Mouse (Mus musculus) spleen, postnatal 36 days (tissue): ENCODE data around the gene Ppp1r16b.

Source experiments
- DNase-seq, 2 experiments: peaks; one replicate each; pipeline ENCODE4 v3.0.0; 2022; ENCODE audit warnings: low spot score in 2 of 2, mixed read lengths in 1 of 2

Gene Ppp1r16b

GRCm38 (mm10) chr2:158665098-158665497 lies at the start of gene Ppp1r16b:
TSS of gene Ppp1r16b (plus strand) at chr2:158665398.
- no peak for DNase-seq

- DNase-seq: no peak
Observed at GRCm38 (mm10) chr2:158615702-158616101, 49.5 kb upstream of the Ppp1r16b start.

- DNase-seq: no peak
Observed at GRCm38 (mm10) chr2:158616296-158616695, 48.9 kb upstream of the Ppp1r16b start.

DNA sequence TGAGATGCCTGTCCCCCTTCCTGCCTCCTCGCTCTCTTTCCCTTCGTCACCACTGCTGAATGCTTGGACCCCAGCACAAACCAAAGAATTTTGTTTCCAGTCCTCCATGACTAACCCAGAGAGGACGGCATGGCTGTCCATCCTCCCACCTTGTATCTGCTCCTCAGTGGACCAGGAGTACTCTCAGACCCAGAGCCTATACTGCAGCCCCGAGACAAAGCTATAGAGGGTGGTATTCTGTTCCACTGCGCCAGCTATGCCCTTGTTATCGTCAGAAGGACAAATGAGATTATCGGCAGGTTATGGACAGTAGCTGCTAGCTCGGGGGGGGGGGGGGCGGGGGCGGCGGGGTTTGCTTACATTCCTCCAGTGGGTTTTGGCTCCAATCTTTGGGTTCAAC lies 48.4 kb upstream of the Ppp1r16b start:
- DNase-seq: no peak

- DNase-seq: peak; percentile 91 to 93
Observed at GRCm38 (mm10) chr2:158624718-158625222, 40.4 kb upstream of the Ppp1r16b start, which contains the start of gene Actr5. TSS of gene Actr5 (plus strand) at chr2:158624888.

- peak in 1 of 2 experiments; percentile 13 for DNase-seq
Observed at GRCm38 (mm10) chr2:158625231-158625630, 40.0 kb upstream of the Ppp1r16b start.

DNA sequence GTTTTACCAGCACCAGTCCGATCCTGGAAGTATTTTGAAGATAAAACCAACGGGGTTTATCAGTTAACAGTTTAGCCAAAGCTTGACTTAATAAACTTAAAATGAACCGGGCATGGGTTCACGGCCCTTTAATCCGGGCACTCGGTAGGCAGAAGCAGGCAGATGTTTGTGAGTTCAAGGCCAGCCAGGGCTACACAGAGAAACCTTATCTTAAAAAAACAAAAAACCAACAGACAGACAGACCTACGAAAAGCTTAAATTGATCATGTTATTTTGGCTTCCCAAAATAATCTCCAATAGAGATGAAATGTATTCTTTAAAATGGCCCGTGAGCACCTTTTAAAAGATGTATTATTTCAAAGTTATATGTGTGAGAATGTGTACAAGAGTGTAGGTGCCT lies 39.5 kb upstream of the Ppp1r16b start:
- DNase-seq: no peak

- DNase-seq: no peak
Observed at GRCm38 (mm10) chr2:158628858-158629257, 36.3 kb upstream of the Ppp1r16b start.

DNA sequence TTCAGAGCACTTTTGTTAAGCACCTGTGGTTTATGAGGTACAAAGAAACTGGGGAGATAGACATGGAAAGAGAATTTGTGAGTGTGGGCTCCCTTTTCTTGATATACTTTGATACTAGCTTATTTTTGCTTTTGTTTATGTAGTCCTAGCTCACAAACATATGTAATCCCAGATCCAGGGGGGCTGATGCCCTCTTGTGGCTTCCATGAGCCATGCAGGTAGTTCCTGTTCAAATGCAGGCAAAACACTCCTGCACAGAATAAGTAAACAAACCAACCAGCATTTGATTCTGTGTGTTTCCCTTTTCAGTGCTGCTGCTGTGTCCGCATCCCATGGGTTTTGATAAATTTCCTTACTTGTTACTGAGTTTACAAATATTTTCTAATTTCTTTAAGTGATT lies 35.8 kb upstream of the Ppp1r16b start:
- DNase-seq: no peak

DNA sequence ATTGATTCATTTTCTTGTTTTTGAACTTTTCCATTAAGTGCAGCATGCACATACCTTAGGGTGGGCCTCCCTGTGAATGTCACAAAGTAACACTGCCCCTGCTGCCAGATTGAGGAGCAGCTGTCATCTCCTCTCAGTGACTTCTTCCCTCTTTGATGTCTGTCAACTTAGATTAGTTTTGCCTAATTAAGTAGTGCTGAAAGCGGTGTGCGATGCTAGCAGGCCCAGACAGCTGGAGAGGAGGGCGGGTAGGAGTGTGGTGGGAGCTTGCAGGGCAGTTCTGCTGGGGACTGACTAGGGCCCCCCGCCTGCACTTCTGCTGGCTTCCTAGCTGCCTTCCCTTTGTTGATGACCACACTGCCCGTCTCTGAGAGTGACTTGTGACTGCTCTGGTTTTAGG lies 33.3 kb upstream of the Ppp1r16b start:
- DNase-seq: no peak

DNA sequence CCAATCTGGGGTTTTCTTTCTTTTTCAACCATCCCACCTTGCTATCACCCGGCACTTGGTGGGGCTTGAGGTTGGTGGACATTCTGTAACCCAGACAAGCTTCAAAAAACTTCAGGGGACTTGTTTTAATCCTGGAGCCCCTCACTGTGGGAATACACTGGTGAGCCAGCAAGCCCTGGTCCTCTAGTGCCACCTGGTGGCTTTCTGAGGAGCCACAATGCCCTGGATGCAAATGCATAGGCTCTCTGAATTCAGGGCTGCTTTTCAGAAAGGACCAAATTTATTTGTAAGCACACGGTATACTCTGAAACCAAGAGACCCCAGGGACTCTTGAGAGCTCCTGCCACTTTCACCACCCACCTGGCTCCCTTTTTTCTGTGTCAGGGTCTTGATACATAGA lies 23.3 kb upstream of the Ppp1r16b start:
- DNase-seq: peak; percentile 47 to 48

DNA sequence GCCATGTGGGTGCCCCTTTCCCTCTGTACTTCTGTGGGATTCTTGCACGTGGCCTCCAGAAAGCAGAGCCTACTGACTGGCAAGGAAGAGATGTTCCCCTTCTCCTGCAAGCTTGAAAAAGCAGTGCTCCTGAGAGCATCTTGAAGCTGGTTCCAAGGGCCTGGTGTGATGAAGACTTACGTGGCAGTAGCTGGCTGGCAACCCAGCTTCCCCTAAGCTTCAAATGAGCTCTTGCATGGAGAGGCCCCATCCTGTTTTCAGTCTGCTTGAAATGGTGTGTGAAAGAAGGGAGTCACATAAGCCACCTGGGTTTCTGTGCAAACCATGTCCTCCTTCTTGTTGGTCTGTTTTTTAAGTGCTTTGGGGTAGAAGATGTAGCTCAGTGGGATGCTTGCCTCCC lies 22.6 kb upstream of the Ppp1r16b start:
- no peak for DNase-seq

- DNase-seq: no peak
Observed at GRCm38 (mm10) chr2:158643791-158644190, 21.4 kb upstream of the Ppp1r16b start.

DNA sequence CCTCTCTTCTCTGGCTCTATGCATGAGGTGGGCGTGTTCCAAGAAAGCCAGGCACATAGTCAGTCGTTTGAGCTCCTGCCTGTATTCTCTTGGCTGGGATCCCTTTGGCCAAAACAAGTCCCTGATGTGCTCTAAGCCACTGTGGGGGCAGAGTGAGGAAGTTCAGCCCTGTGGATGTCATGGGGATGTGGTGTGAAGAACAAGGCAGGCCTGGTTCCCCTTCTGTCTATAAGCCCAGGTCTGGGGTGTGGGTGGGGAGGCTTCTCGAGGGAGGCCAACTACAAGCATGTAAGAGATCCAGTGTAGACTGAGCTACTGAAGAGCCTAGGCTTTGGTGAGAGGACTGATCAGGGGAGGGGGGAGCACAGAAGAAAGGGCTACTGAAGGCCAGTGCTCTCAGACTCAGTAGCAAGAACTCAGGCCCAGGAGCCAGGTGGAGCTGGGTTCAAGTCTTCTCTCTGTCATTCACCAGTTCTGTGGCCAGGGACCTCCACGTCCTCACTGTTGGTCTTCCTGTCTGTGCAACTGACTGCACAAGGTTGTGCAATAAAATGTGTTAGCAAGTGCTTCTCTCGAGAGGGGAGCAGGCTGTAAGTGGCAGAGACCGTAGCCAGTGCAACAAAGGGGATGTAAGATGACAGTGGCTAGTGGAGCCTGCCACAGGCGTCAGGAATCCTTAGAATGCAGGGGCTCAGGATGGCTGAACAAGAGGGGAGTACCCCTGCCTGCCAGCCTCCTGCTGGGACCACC lies 13.9 kb upstream of the Ppp1r16b start:
- no peak for DNase-seq

DNA sequence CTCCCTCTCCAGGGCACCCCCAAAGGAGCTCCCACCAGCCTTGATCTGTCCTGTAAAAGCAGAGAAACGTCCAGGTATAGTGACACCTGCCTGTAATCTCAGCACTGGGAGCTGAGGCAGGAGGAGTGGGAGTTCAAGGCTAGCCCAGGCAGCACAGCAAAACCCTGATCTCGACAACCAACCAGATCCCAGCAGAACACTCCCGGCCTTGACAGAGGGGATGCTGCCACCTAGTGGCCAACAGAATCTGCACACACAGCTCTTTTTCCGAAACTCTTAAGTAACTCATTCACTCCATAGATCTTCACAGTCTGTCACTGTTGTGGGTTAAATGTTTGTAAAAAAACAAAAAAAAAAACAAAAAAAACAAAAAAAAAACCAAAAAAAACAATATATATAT lies 12.2 kb upstream of the Ppp1r16b start:
- DNase-seq: peak; percentile 64 to 71

- no peak for DNase-seq
Observed at GRCm38 (mm10) chr2:158654717-158655116, 10.5 kb upstream of the Ppp1r16b start.

GRCm38 (mm10) chr2:158655806-158656205 lies 9.4 kb upstream of the Ppp1r16b start:
- DNase-seq: no peak

- DNase-seq: no peak
Observed at GRCm38 (mm10) chr2:158658822-158659221, 6.4 kb upstream of the Ppp1r16b start.

DNA sequence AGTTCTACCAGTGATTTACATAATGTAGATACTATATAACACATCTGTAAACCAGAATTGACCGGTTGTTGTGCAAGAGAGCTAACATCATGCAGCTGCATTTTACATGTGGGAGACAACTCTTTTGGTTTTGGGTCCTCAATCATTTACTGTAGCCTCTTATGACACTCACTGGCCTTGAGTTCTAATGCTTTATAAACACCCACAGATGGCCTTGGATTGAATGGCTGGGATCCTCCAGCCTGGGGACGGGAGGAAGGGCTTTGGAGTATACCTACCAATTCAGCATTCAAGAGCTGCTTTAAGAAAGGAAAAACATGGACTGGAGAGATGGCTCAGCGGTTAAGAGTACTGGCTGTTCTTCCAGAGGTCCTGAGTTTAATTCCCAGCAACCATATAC lies 5.9 kb upstream of the Ppp1r16b start:
- DNase-seq: no peak

DNA sequence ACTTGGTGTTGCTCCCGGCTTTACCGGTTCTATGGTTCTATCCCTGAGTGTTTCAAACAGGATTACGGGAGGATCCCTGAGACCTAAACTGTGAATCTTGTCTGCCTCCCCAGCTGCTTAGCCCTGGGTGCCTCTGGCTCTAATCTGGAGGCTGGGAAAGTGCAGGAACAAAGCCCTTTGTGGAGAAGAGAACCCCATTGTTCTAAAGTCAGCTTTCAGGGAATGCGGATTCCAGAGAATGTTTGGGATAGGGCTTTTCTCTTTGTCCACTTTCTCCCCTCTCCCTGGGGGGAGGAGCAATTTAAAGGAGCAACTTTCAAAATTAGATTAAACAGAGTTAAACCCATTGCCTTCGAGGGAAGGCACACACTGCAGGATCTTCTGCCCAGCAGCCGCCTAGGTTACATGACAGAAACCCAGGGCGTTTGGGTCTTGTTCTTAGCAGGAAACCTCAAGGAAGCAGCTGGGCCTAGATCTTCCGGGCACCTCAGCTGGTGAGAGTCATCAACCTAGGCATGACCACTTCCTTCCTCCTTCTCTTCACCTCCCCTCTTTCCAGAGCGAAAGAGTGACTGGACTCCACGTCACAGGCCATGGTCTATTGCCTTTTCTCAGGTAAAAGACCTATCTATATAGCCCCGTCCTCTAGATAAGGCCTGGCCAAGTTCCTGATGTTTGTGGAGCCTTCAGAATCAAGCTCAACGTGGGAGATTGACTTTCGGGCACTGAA lies 1.0 kb downstream of the Ppp1r16b start:
- DNase-seq: peak; percentile 91 to 92

GRCm38 (mm10) chr2:158667022-158667670 lies 1.9 kb downstream of the Ppp1r16b start:
- peak; percentile 89 for DNase-seq

DNA sequence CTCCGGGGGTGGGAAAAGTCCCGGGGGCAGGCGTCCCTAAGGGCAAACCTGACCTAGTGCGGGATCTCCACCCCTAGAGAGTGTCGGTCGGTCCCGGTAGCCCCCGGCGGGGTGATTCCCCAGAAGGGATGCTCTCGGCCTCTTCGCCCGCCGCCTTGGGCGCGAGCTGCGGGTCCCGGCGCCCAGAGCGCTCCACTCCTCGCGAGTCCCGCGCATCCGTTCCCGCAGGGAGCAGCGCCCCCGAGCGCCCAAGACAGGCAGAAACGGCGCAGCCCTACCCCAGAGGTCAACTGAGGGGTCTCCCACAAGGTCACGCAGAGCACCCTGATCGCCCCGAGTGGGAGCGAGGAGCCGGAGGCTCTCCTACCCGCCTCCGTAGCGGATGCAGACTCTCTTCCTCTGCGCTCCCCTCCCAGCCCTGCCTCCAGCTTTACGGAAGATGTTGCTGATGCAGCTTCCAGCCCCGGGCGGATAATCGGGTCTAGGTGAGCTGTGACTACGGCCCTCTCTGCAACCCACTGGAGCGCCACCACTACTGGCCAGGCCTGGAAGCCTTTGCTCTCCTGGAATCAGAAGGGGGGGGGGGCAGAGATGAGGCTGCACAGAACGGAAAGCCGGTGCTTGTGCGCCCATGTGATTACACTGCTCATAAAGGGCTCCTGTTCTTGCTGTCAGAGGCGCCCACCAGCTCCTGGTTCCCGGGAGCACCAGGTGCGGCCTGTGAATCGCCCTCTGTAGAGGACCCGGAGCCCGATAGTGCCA lies 2.7 kb downstream of the Ppp1r16b start:
- peak; percentile 52 to 56 for DNase-seq
